Mouse (Mus musculus) liver, embryonic 11.5 days (tissue): ENCODE results near the gene Tm4sf5. TPM values are rescaled to one million over a fixed set of nuclear protein-coding genes. Genes with fewer than 3 reads are reported as not detected.
"Not testable (repeated sequence)": the region's sequence is repeated elsewhere in the genome, so short reads cannot be mapped to it uniquely, and the experiment has no call there.

Source experiments
- ATAC-seq: fragments of 200-750 bp; cut with Nextera tagmentation; replicated peaks from 2 replicates; pipeline ENCODE4 v1.8.0; 2017; ENCODE audit warnings: moderate number of reproducible peaks, mild to moderate bottlenecking, moderate TSS enrichment, moderate library complexity; ENCODE audit not compliant: low FRiP score
- DNase-seq: peaks from one replicate; pipeline ENCODE4 v3.0.0-alpha.2; 2017; ENCODE audit warnings: low spot score
- H3K27ac ChIP-seq: fragments of 300-500 bp; sonication (generic); 2 replicates; pipeline ENCODE4 v1.5.1; 2014; ENCODE audit warnings: mild to moderate bottlenecking, low read depth, low read length, control low read depth
- H3K27me3 ChIP-seq: fragments of 300-500 bp; sonication (generic); replicated peaks from 2 replicates; pipeline ENCODE4 v1.6.1; 2014; ENCODE audit warnings: low read length, mixed read lengths; ENCODE audit not compliant: control insufficient read depth, insufficient read depth
- H3K36me3 ChIP-seq: fragments of 300-500 bp; sonication (generic); 2 replicates; pipeline ENCODE4 v1.6.1; 2014; ENCODE audit warnings: mild to moderate bottlenecking, low read length, moderate library complexity, mixed read lengths; ENCODE audit not compliant: control insufficient read depth, insufficient read depth
- H3K4me1 ChIP-seq: fragments of 300-500 bp; sonication (generic); replicated peaks from 2 replicates; pipeline ENCODE4 v1.6.1; 2014; ENCODE audit warnings: low read length, mixed read lengths; ENCODE audit not compliant: control insufficient read depth, insufficient read depth
- H3K4me2 ChIP-seq: fragments of 300-500 bp; sonication (generic); 2 replicates; pipeline ENCODE4 v1.6.1; 2014; ENCODE audit warnings: mild to moderate bottlenecking, control low read depth, moderate library complexity
- H3K4me3 ChIP-seq: fragments of 300-500 bp; sonication (generic); 2 replicates; pipeline ENCODE4 v1.5.1; 2014; ENCODE audit warnings: low read depth, low read length, control low read depth
- H3K9ac ChIP-seq: fragments of 300-500 bp; sonication (generic); 2 replicates; pipeline ENCODE4 v1.6.1; 2014; ENCODE audit warnings: low read depth, low read length, control low read depth
- H3K9me3 ChIP-seq: fragments of 300-500 bp; sonication (generic); 2 replicates; pipeline ENCODE4 v1.6.1; 2016; ENCODE audit warnings: low read length, inconsistent platforms, mixed read lengths; ENCODE audit not compliant: control insufficient read depth
- WGBS: fragments of 180-500 bp; shearing (Covaris S2); extraction: QIAGEN DNeasy Blood & Tissue Kit; methylation state at CpG from one replicate; pipeline ENCODE4 v1.1.7; 2014; 5-methylcytosine and 5-hydroxymethylcytosine counted together
- polyA plus RNA-seq: library from polyadenylated mRNA; unstranded; fragments of >200 nt; fragmentation: Nextera tagmentation; extraction: Ambion mirVana; gene quantifications from 2 replicates; pipeline ENCODE4 v1.2.1, GENCODE M21; 2014

Tm4sf5 gene
- polyA plus RNA-seq, 1 experiment from 2014 or later: 5.5 TPM

- Histone ChIP-seq H3K9ac (no peak overlapping the region), H3K4me3 (no peak overlapping the region), H3K36me3 (no peaks in the 10 kb centered on the region), H3K27me3 (no peaks in the 10 kb centered on the region), H3K4me2 (no peak overlapping the region), H3K27ac (no peak overlapping the region), H3K4me1 (0 out of 2 replicates have a peak, but pooled peaks cover 2% of the 10 kb centered on the region), H3K9me3 (no peaks in the 10 kb centered on the region)
- ATAC-seq (no peak), DNase-seq (no peak)
Measured at GRCm38 (mm10) chr11:70472716-70473115, 32.3 kb upstream of the Tm4sf5 start.

- H3K9me3 ChIP-seq, H3K4me1 ChIP-seq, H3K36me3 ChIP-seq, ATAC-seq, H3K27ac ChIP-seq, H3K4me3 ChIP-seq, H3K4me2 ChIP-seq, H3K27me3 ChIP-seq, H3K9ac ChIP-seq, DNase-seq: not testable (repeated sequence)
- 84% methylated on average over 5 of the region's 5 CpGs for WGBS
Measured at GRCm38 (mm10) chr11:70473291-70473690, 31.8 kb upstream of the Tm4sf5 start.

- no peak overlapping the region for H3K9ac ChIP-seq
- 71% methylated on average over 12 of the region's 12 CpGs for WGBS
- no peaks in the 10 kb centered on the region for H3K36me3 ChIP-seq
Measured at GRCm38 (mm10) chr11:70474872-70475534, 30.0 kb upstream of the Tm4sf5 start.

GRCm38 (mm10) chr11:70485498-70485897 lies 19.5 kb upstream of the Tm4sf5 start:
- H3K4me2 ChIP-seq: no peak overlapping the region
- no peaks in the 10 kb centered on the region for H3K27me3 ChIP-seq
- no peaks in the 10 kb centered on the region for H3K9me3 ChIP-seq
- H3K27ac ChIP-seq: no peak overlapping the region
- no peaks in the 10 kb centered on the region for H3K36me3 ChIP-seq
- no peak for ATAC-seq
- no peak overlapping the region for H3K9ac ChIP-seq
- 58% methylated on average over 2 of the region's 2 CpGs for WGBS
- H3K4me1 ChIP-seq: no peaks in the 10 kb centered on the region
- DNase-seq: no peak
- H3K4me3 ChIP-seq: no peak overlapping the region

More at GRCm38 (mm10) chr11:70474872-70475534, 30.0 kb upstream of the Tm4sf5 start:
- H3K4me2 ChIP-seq: no peak overlapping the region
- no peaks in the 10 kb centered on the region for H3K27me3 ChIP-seq
- H3K27ac ChIP-seq: no peak overlapping the region
- H3K9me3 ChIP-seq: no peaks in the 10 kb centered on the region
- H3K4me1 ChIP-seq: 0 out of 2 replicates have a peak, but pooled peaks cover 2% of the 10 kb centered on the region
- no peak overlapping the region for H3K4me3 ChIP-seq
- no peak for DNase-seq
- ATAC-seq: no peak

GRCm38 (mm10) chr11:70487816-70488215 lies 17.2 kb upstream of the Tm4sf5 start:
- Histone ChIP-seq H3K4me3 (no peak overlapping the region), H3K4me1 (no peaks in the 10 kb centered on the region), H3K27ac (no peak overlapping the region), H3K27me3 (no peaks in the 10 kb centered on the region), H3K9ac (no peak overlapping the region), H3K4me2 (no peak overlapping the region), H3K36me3 (no peaks in the 10 kb centered on the region), H3K9me3 (no peaks in the 10 kb centered on the region)
- DNase-seq: no peak
- ATAC-seq: no peak
- 42% methylated on average over 4 of the region's 4 CpGs for WGBS

GRCm38 (mm10) chr11:70489138-70489537 lies 15.9 kb upstream of the Tm4sf5 start:
- DNase-seq (no peak), ATAC-seq (no peak)
- Histone ChIP-seq H3K4me2 (no peak overlapping the region), H3K36me3 (no peaks in the 10 kb centered on the region), H3K27ac (no peak overlapping the region), H3K4me3 (no peak overlapping the region), H3K9ac (no peak overlapping the region), H3K27me3 (no peaks in the 10 kb centered on the region), H3K4me1 (no peaks in the 10 kb centered on the region), H3K9me3 (no peaks in the 10 kb centered on the region)
- 80% methylated on average over 3 of the region's 3 CpGs for WGBS

GRCm38 (mm10) chr11:70489684-70490083 lies 15.4 kb upstream of the Tm4sf5 start:
- H3K4me2 ChIP-seq: no peak overlapping the region
- ATAC-seq (no peak), DNase-seq (no peak)
- no peak overlapping the region for H3K4me3 ChIP-seq
- H3K27ac ChIP-seq: no peak overlapping the region
- 44% methylated on average over 6 of the region's 6 CpGs for WGBS
- H3K27me3 ChIP-seq: no peaks in the 10 kb centered on the region
- H3K9ac ChIP-seq: no peak overlapping the region
- no peaks in the 10 kb centered on the region for H3K36me3 ChIP-seq
- no peaks in the 10 kb centered on the region for H3K4me1 ChIP-seq
- no peaks in the 10 kb centered on the region for H3K9me3 ChIP-seq

- ATAC-seq (no peak), DNase-seq (no peak)
- Histone ChIP-seq H3K9me3 (no peaks in the 10 kb centered on the region), H3K36me3 (no peaks in the 10 kb centered on the region), H3K4me1 (peaks cover 3% of the 10 kb centered on the region), H3K4me2 (no peak overlapping the region), H3K27me3 (no peaks in the 10 kb centered on the region), H3K4me3 (no peak overlapping the region), H3K9ac (no peak overlapping the region), H3K27ac (no peak overlapping the region)
- WGBS: 73% methylated on average over 14 of the region's 14 CpGs
Measured at GRCm38 (mm10) chr11:70499566-70500475, 5.2 kb upstream of the Tm4sf5 start.

- Histone ChIP-seq H3K4me3 (no peak overlapping the region), H3K9ac (no peak overlapping the region), H3K9me3 (no peaks in the 10 kb centered on the region), H3K4me2 (no peak overlapping the region), H3K36me3 (no peaks in the 10 kb centered on the region), H3K27ac (no peak overlapping the region), H3K27me3 (no peaks in the 10 kb centered on the region), H3K4me1 (peaks cover 8% of the 10 kb centered on the region)
- 96% methylated on average over 1 of the region's 1 CpGs for WGBS
- DNase-seq: no peak
- ATAC-seq: no peak
Measured at GRCm38 (mm10) chr11:70500476-70500812, 4.6 kb upstream of the Tm4sf5 start.
